Mouse (Mus musculus) urinary bladder, postnatal 25 days (tissue): ENCODE measurements around the gene Gm16223.

Experiments used
- DNase-seq: peaks from one replicate; pipeline ENCODE4 v3.0.0; 2022; ENCODE audit warnings: low spot score

Gm16223 gene

GRCm38 (mm10) chr5:42067476-42068187, at the start of gene Gm16223:
Gene Gm16223 (plus strand): TSS chr5:42067960.
- no peak for DNase-seq

DNA sequence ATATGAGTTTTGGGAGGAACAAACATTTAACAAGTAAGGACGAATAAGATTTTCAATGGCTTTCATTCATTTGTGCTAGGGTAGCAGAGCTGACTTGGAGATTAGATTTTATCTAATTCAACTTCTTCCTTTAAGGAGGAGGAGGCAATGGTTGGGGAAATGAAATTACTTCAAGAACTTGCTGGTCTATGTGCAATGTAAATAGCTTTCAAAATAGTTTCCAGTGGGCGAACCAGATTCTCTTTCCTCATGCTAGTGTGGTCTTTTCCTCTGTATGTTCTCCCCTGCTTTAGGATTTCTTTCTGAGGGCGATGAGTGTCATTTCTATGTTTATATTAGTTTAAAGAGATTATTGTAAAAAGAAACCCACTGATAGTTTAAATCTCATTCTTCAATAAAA, 45.7 kb upstream of the Gm16223 start:
- no peak for DNase-seq

DNA sequence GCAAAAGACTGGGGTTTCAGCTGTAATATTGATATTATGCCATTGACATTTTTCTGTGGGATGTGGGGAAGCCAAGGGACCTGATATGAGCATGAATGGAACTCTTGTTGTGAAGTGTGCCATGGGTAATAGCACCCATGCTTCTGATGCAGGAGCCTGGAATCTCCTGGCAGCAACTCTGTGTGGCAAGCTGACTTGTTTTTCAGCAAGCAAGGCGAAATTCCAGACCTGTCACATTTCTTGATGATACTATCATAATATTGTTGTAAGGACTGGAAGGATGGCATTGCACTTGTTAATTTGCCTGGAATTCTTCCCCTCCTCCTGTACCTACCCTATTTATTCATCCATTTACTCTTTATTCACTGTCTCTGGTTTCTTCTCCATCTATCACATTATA, 44.2 kb upstream of the Gm16223 start:
- no peak for DNase-seq

DNA sequence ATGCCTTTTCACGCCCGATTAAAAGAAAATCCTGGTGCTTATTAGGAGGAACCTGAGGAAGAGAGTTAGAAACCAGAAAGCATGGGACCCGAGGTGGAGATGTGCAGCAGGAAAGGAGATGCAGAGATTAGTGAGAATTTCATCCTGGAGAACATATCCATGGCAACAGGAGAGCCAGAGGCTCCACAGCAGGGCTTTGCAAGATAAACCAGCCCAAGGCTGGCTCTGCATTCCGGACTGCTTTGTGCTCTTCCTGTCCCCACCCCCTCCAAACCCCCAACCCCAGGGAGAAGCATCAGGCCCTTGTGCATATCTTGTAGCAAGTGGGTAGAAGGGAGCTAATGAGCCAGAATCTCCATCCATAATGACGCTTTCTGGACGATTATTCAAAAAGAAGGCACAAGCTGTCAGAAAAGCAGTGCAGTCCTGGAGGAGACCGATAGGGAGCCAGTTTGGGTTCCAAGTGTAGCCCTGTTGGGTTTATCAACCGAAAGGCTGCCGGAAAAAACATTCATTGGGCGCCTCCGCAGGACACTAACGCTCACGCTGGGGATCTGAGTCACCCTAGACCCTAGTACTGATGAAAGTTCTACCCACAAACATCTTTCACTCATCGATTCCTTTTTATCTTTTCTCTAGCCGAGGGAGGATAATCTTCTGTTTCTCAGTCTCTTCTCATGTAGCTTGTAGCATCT, 31.2 kb upstream of the Gm16223 start:
- DNase-seq = no peak

DNA sequence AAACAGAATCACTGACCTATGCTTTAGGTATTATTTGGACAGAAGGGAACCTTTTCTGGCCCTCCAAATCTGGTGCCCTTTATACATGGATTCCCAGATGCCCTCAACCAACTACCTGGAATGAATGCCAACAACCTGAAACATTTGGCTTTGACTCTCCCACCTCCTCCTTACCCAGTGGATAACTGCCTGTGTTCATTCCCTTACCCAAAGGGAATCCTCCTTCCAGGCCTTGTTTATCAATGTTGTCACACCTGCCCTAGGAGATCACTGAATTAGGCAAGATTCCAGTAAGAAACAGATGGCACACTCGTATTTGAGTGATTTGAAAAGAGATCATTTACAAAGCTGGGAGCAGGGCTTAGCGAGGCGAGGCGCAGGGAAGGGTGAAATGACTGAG, 13.1 kb upstream of the Gm16223 start:
- DNase-seq = no peak

DNA sequence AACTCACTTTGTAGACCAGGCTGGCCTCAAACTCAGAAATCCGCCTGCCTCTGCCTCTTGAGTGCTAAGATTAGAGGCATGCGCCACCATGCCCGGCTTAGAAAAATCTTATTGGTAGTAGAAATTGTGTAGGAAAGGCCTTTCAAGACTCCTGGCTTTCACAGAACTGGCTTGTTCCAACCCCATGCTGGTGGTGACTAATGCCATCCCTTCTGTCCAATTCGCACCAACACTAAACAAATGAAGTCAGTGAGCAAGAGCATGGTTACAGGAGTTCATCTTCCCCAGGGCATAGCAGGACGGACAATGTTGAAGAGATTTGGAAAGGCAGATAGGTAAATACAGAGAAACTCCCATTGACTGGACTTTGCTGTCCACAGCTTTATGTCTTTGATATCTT, 12.6 kb upstream of the Gm16223 start:
- no peak for DNase-seq

DNA sequence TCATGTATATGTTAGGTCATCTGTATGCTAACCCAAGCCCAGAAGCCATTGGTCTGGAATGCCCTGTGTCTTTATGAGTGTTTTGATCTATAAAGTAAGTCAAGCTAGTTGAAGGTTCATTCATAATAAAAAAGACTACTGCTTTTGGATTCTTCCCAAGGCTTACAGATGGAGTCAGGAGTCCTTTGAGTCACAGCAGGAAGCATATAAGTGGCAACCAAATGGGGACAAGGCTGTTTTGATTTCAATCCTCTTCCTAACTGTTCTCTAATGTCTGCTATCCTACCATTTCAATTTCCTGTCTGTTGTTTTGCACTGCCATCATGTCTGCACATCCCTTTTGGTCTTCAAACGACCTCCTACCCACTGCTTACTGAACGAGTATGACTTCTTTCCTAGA, 2.7 kb upstream of the Gm16223 start:
- DNase-seq = no peak

GRCm38 (mm10) chr5:42067075-42067474, 685 bp upstream of the Gm16223 start:
- no peak for DNase-seq

GRCm38 (mm10) chr5:42068188-42068579, 424 bp downstream of the Gm16223 start:
- no peak for DNase-seq

GRCm38 (mm10) chr5:42116586-42117346, 49.0 kb downstream of the Gm16223 start:
- no peak for DNase-seq

DNA sequence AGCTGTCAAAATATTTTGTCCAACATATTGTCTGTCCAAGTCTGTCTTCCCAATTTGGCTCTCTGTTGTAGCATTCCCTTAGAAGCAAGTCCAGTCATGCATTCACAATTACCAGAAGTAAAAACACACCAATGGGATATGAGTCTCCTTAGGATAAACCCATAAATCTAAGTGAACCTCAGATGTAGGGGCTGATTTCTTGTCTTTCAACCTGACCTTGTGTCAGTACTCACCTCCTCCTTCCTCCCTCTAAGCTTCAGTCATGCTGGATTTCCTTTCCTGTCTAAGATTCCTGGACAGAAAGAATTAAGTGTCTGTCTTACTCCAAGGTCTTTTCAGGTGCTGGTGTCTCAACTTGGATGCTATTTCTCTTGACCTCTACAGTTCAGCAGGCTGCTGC, 57.8 kb downstream of the Gm16223 start:
- no peak for DNase-seq

- DNase-seq = no peak
These were observed 87.9 kb downstream of the Gm16223 start for GRCm38 (mm10) chr5:42155626-42156025.

DNA sequence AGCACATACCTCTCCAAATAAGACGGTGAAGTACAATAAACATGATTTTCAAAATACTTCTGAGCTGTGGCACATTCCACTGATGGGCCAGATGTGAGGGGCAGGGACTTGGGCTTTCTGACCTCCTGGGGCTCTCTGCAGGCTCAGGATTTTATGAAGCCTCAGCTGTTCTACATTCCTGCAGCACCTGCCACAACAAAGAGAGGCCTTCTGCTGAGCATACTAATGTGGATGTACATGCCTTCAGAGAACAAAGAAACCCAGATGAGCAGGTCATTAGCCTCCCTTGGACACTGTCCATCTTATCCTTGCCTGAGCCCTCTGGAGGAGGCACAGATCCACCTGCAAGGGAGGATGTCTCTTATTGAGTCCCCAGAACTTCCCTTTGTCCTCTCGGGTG, 97.0 kb downstream of the Gm16223 start:
- DNase-seq = no peak

DNA sequence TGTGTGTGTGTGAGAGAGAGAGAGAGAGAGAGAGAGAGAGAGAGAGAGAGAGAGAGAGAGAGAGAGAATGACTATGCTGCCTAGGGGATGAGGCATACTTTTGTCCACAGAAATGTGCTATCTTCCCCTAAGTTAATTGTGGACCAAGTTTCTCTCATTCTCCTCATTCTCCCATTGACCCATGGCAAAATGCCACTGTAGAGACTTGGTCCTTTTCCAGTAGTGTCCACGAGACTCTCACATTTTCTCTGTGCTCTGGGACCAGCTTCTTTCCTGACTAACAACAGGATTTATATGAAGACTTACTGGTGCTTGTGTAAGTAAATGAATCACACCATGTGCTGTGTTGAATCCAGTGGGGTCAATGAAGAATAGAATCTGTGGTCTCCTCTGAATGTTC, 98.6 kb downstream of the Gm16223 start:
- no peak for DNase-seq

GRCm38 (mm10) chr5:42168071-42168470, 100.3 kb downstream of the Gm16223 start:
- no peak for DNase-seq

DNA sequence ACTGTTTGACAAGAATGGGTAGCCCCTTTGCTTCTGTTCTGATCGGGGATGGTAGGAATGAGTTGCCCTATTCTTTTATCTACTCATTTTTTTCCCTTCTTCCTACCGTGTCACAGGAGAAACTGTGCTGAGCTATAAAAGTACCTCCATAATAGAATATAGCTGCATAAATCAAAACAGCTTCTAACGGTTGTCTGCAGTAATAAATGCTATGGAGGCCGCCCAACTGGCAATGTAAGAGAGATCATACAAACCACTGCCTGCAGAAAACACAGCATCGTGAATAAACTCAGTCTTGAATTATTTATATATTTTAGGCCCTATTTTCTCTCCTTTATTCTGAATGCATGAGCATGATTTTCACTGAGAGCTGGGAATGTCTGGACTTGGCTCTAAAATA, 101.0 kb downstream of the Gm16223 start:
- no peak for DNase-seq

- no peak for DNase-seq
These were observed 106.3 kb downstream of the Gm16223 start for GRCm38 (mm10) chr5:42174109-42174508.

- DNase-seq = no peak
These were observed 107.7 kb downstream of the Gm16223 start for GRCm38 (mm10) chr5:42175424-42175823.

GRCm38 (mm10) chr5:42198493-42198892, 130.7 kb downstream of the Gm16223 start:
- no peak for DNase-seq

DNA sequence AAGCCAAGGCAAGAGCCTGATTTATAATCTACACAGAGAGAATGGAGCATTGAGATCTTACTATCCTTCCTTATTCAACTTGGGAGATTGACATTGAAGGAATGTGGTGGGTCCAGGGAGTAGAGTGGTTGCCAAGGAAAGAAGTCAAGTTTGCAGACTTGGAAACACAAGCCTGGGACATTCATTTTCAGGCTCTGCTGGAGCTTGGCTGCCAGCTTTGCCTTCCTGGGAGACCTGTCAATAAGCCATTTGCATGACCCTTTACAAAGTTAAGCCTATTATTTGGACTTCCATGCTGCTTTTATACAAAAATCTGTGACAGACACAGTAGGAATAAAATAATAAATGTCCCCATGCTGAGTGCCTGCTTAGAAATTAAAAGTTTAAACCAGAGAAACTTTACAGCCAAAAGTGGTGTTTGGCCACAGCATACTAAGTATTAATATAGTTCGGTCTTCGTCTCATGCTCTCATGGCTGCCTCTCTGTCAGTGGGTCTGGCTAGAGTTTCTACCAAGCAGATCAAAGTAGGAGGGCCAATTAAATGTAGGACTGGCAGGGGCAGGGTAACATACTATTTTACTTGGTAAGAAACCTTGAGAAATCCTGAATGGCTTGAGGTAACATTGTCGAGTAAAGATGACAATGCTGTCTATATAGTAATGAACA, 139.8 kb downstream of the Gm16223 start:
- DNase-seq = no peak

DNA sequence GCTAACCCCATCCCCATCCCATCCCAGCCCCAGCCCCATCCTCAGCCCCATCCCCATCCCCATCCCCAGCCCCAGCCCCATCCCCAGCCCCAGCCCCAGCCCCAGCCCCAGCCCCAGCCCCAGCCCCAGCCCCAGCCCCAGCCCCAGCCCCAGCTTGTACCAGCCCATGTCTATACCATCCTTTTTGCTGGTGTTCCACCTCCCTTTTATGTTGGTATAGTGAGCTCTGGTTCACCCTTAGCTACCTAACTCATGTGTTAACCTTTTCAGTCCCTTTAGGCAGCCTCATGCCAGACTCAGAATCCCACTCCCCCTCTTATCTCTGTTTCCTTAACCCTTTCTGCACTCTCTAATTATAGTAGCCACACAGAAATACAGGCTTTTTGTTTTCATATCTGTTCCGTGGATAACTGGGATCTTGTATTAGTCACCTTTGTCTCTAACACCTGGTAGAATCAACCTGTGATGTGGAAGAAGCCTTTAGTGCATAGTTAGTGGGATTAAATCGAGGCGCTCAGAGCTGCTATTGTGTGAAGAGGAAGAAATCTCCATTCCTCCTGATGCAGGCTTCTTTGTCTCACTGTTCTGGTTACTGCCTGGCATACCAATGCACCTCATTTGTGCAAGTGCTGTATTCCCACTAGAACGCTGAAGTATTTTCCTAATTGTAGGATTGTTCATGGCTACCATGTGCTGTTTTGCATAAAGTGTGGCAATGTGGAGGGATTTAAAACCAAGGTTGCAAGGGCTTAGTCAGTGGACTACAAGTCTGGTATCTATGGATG, 144.0 kb downstream of the Gm16223 start:
- DNase-seq = no peak

GRCm38 (mm10) chr5:42212353-42212752, 144.6 kb downstream of the Gm16223 start:
- DNase-seq = no peak
